Mouse (Mus musculus): Measurements from ENCODE around the gene Pde1a. TPM values are rescaled to one million over a fixed set of nuclear protein-coding genes. Genes with fewer than 3 reads are reported as not detected.

Pde1a gene
- polyA plus RNA-seq, 1 experiment from 2014 or later: 36.9 TPM

DNA sequence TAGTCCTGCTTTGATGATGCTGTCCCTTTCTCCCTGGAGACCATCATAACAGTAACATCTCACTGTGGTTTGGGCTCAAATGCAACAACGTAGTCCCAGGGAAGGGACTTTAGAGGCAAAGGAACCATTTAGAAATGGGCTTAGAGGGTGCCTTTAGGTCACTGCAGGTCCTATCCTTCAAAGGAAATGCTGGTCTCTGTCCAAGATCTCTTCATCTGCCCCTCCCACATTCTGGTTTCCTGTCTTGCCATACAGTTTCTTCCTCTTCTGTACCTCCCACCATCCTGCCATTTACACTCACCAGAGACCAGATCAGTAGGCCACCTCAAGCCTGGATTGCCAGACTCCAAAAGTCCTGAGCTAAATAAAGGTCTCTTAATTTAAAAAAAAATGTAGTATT, 150.3 kb downstream of the Pde1a start:
- H3K9me3 ChIP-seq (ENCODE audit: control insufficient read depth, low read length): no peaks in the 10 kb centered on the region
- no peak overlapping the region for H3K27ac ChIP-seq (replicated peaks in 1 of 2; ENCODE audit: control insufficient read depth in 1 of 2, insufficient read depth in 1 of 2, low read depth in 2 of 2, low read length in 2 of 2)
- no peak for ATAC-seq (ENCODE audit: insufficient number of reproducible peaks, insufficient read depth, low FRiP score, low read depth)
- no peaks in the 10 kb centered on the region for H3K27me3 ChIP-seq (ENCODE audit: control insufficient read depth, insufficient read depth, low read length)
- H3K36me3 ChIP-seq (ENCODE audit: control insufficient read depth, insufficient read depth, low read length): no peaks in the 10 kb centered on the region
- WGBS: 81% methylated on average over 1 of the region's 1 CpGs
- H3K4me1 ChIP-seq (ENCODE audit: control insufficient read depth in 2 of 2, insufficient read depth in 2 of 2, low read length in 2 of 2): peaks cover 2 to 8% of the 10 kb centered on the region in 2 experiments; a peak in 3 of 4 replicates
- H3K4me2 ChIP-seq (ENCODE audit: low read length): no peak overlapping the region
- no peak overlapping the region for H3K9ac ChIP-seq (ENCODE audit: low read length)
- no peak overlapping the region for H3K4me3 ChIP-seq (ENCODE audit: control insufficient read depth in 1 of 2, insufficient read depth in 1 of 2, low read depth in 1 of 2, low read length in 2 of 2)

DNA sequence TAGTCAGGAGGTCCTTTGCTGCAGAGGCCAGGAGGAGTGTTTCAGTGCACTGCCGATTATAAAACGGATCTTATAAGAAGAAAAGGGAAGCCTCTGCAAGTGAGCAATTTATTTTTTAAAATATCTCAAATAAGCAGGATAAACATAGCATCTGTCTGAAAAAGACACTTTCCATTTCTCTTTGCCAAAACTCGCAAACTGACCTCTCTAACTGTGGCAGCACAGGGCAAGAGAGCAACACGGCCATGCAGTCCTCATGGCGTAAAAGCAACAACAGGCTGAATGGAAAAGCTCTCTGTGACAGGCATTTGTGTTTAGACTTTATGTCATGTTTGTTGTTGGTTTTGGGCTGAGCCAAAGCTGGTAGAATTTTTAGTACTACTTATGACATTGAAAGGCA, 152.0 kb downstream of the Pde1a start:
- no peaks in the 10 kb centered on the region for H3K9me3 ChIP-seq (ENCODE audit: control insufficient read depth, low read length)
- peaks cover 2 to 8% of the 10 kb centered on the region in 2 experiments; a peak in 3 of 4 replicates for H3K4me1 ChIP-seq (ENCODE audit: control insufficient read depth in 2 of 2, insufficient read depth in 2 of 2, low read length in 2 of 2)
- peak overlapping the region; percentile 17; the same call in 1 of the 2 replicates for H3K4me2 ChIP-seq (ENCODE audit: low read length)
- H3K4me3 ChIP-seq (ENCODE audit: control insufficient read depth in 1 of 2, insufficient read depth in 1 of 2, low read depth in 1 of 2, low read length in 2 of 2): no peak overlapping the region
- no peak for ATAC-seq (ENCODE audit: insufficient number of reproducible peaks, insufficient read depth, low FRiP score, low read depth)
- no peaks in the 10 kb centered on the region for H3K27me3 ChIP-seq (ENCODE audit: control insufficient read depth, insufficient read depth, low read length)
- no peaks in the 10 kb centered on the region for H3K36me3 ChIP-seq (ENCODE audit: control insufficient read depth, insufficient read depth, low read length)
- no peak overlapping the region for H3K27ac ChIP-seq (replicated peaks in 1 of 2; ENCODE audit: control insufficient read depth in 1 of 2, insufficient read depth in 1 of 2, low read depth in 2 of 2, low read length in 2 of 2)
- H3K9ac ChIP-seq (ENCODE audit: low read length): no peak overlapping the region
- 29% methylated on average over 5 of the region's 5 CpGs for WGBS

DNA sequence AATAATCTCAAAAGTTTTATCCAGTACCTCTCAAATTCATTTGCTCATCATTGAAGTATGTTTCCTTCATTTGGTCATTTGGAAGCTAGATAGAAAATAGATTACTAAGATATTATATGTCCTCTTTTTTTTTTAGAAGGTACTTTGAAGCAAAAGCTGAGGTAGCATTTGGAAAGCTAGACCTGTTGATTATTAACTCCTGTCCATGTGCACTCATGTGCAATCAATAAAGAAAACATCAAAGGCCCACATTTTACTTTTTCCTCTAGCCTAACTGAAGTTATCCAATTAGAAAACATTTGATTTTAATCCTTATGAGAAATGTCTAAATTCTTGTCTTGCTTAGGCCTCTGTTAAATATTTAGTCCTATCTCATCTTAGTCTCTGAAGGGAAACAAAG, 153.3 kb downstream of the Pde1a start:
- H3K36me3 ChIP-seq (ENCODE audit: control insufficient read depth, insufficient read depth, low read length): no peaks in the 10 kb centered on the region
- no peak overlapping the region for H3K9ac ChIP-seq (ENCODE audit: low read length)
- no peak overlapping the region for H3K4me2 ChIP-seq (ENCODE audit: low read length)
- H3K9me3 ChIP-seq (ENCODE audit: control insufficient read depth, low read length): no peaks in the 10 kb centered on the region
- no peak overlapping the region for H3K4me3 ChIP-seq (ENCODE audit: control insufficient read depth in 1 of 2, insufficient read depth in 1 of 2, low read depth in 1 of 2, low read length in 2 of 2)
- no peak for ATAC-seq (ENCODE audit: insufficient number of reproducible peaks, insufficient read depth, low FRiP score, low read depth)
- H3K27ac ChIP-seq (replicated peaks in 1 of 2; ENCODE audit: control insufficient read depth in 1 of 2, insufficient read depth in 1 of 2, low read depth in 2 of 2, low read length in 2 of 2): no peak overlapping the region
- H3K4me1 ChIP-seq (ENCODE audit: control insufficient read depth in 2 of 2, insufficient read depth in 2 of 2, low read length in 2 of 2): peaks cover 2 to 8% of the 10 kb centered on the region in 2 experiments; a peak in 3 of 4 replicates
- no peaks in the 10 kb centered on the region for H3K27me3 ChIP-seq (ENCODE audit: control insufficient read depth, insufficient read depth, low read length)

DNA sequence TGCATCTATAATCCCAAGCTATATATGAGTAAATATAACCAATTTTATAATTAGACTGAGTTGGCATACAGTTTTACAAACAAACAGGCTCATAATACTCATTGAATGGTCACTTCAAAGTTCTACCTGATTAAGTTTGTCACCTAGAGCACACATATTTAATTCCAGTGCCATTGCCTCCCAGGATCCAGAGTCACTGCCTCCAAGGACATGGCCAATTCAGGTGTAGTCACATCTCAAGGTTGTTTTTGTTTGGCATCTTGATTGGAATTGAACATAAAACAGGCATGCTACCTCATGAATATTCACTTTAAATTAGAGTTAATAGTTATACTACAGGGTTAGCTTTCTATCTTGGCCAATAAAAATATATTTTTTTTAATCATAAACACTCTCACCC, 157.0 kb downstream of the Pde1a start:
- H3K4me2 ChIP-seq (ENCODE audit: low read length): no peak overlapping the region
- H3K27ac ChIP-seq (replicated peaks in 1 of 2; ENCODE audit: control insufficient read depth in 1 of 2, insufficient read depth in 1 of 2, low read depth in 2 of 2, low read length in 2 of 2): no peak overlapping the region
- H3K27me3 ChIP-seq (ENCODE audit: control insufficient read depth, insufficient read depth, low read length): no peaks in the 10 kb centered on the region
- H3K4me3 ChIP-seq (ENCODE audit: control insufficient read depth in 1 of 2, insufficient read depth in 1 of 2, low read depth in 1 of 2, low read length in 2 of 2): no peak overlapping the region
- ATAC-seq (ENCODE audit: insufficient number of reproducible peaks, insufficient read depth, low FRiP score, low read depth): no peak
- H3K4me1 ChIP-seq (ENCODE audit: control insufficient read depth in 2 of 2, insufficient read depth in 2 of 2, low read length in 2 of 2): peaks cover under 1 to 7% of the 10 kb centered on the region in 2 experiments; a peak in 3 of 4 replicates
- no peaks in the 10 kb centered on the region for H3K36me3 ChIP-seq (ENCODE audit: control insufficient read depth, insufficient read depth, low read length)
- no peaks in the 10 kb centered on the region for H3K9me3 ChIP-seq (ENCODE audit: control insufficient read depth, low read length)
- no peak overlapping the region for H3K9ac ChIP-seq (ENCODE audit: low read length)

DNA sequence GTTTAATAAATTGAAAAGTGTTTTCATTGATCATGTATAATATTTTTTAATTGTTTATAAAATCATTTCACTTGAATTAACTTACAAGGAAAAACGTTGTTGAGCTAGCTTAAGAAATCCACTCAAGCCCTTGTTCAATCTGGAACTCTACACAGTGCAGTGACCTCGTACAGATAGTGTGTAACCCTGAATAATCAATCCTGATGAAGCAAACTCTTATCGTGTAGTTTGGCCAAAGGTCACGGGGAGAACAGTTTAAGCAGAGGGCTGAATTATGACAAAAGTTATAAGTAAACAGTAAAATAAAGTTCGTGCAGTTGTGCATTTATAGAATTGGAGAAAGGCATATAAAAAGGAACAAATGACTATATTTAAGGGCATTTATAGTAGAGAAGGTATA, 159.7 kb downstream of the Pde1a start:
- peaks cover 4 to 20% of the 10 kb centered on the region in 2 experiments for H3K4me1 ChIP-seq (ENCODE audit: control insufficient read depth in 2 of 2, insufficient read depth in 2 of 2, low read length in 2 of 2)
- ATAC-seq (ENCODE audit: insufficient number of reproducible peaks, insufficient read depth, low FRiP score, low read depth): no peak

DNA sequence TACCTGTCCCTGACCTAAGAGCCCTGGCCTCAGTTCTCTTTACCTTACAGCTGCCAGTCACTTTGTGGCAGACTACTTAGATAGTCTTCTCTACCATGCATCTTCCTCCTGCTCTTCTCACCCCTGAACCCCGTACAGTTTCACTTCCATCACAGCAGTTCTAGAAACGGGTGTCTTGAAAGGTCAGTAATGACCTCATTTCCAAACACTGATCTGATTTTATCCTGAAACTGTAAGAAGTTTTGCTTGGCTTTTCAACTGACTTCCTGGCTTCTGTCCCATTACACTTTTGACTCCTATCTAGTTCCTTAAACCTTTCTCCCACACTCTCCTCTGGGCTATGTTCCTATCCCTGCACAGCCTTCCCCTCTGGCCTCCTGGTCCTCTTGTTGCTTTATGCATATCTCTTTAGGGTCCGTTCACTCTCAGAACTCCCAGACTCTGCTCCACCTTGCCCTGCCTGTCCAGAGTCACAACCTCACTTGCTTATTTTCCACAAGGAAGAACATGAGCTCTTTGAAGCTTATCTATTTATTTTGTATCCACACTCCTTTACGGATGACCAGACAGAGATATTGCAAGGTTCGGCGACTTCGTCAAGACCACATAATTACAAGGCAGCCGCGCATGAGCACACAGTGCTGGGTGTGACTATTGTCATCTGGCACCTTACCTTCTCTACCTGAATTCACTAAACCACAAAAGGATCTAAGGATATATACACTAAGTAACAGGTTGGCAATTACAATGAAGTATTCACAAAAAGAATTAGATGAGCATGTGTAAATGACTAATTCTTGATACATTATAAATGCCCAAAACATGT, 162.4 kb downstream of the Pde1a start:
- Histone ChIP-seq H3K4me2 (ENCODE audit: low read length) (no peak overlapping the region), H3K9ac (ENCODE audit: low read length) (no peak overlapping the region), H3K4me1 (ENCODE audit: control insufficient read depth in 2 of 2, insufficient read depth in 2 of 2, low read length in 2 of 2) (peaks cover 4 to 20% of the 10 kb centered on the region in 2 experiments), H3K27ac (replicated peaks in 1 of 2; ENCODE audit: control insufficient read depth in 1 of 2, insufficient read depth in 1 of 2, low read depth in 2 of 2, low read length in 2 of 2) (peak overlapping the region; percentile 38 to 44; a peak in 3 of 4 replicates), H3K4me3 (ENCODE audit: control insufficient read depth in 1 of 2, insufficient read depth in 1 of 2, low read depth in 1 of 2, low read length in 2 of 2) (no peak overlapping the region), H3K36me3 (ENCODE audit: control insufficient read depth, insufficient read depth, low read length) (no peaks in the 10 kb centered on the region), H3K9me3 (ENCODE audit: control insufficient read depth, low read length) (no peaks in the 10 kb centered on the region), H3K27me3 (ENCODE audit: control insufficient read depth, insufficient read depth, low read length) (no peaks in the 10 kb centered on the region)
- WGBS: 49% methylated on average over 9 of the region's 9 CpGs
- ATAC-seq (ENCODE audit: insufficient number of reproducible peaks, insufficient read depth, low FRiP score, low read depth): peak; percentile 54; the same call in 1 of the 2 replicates

More for the DNA sequence above, 159.7 kb downstream of the Pde1a start:
- Histone ChIP-seq H3K36me3 (ENCODE audit: control insufficient read depth, insufficient read depth, low read length) (no peaks in the 10 kb centered on the region), H3K4me3 (ENCODE audit: control insufficient read depth in 1 of 2, insufficient read depth in 1 of 2, low read depth in 1 of 2, low read length in 2 of 2) (no peak overlapping the region), H3K9ac (ENCODE audit: low read length) (no peak overlapping the region), H3K27ac (replicated peaks in 1 of 2; ENCODE audit: control insufficient read depth in 1 of 2, insufficient read depth in 1 of 2, low read depth in 2 of 2, low read length in 2 of 2) (no peak overlapping the region), H3K9me3 (ENCODE audit: control insufficient read depth, low read length) (no peaks in the 10 kb centered on the region), H3K27me3 (ENCODE audit: control insufficient read depth, insufficient read depth, low read length) (no peaks in the 10 kb centered on the region), H3K4me2 (ENCODE audit: low read length) (no peak overlapping the region)
- 53% methylated on average over 5 of the region's 5 CpGs for WGBS

DNA sequence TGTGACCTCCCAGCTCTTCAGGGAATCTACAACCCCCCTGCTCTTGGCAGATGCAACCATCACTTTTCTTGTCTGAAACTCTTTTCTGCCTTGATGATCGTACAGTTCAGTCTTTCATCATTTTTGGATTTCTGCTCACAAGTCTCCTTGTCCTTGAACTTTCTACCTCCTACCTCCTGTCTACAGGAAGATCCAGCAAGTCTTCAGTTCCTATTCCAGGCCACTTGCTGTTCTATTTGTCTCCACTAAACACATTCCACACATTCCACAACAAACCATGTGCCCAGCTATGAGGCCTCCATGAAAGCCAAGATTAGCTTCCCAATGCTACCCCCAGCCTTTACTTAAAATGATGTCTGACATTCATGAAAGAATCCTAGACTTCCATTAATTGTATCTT, 163.2 kb downstream of the Pde1a start:
- no peak overlapping the region for H3K9ac ChIP-seq (ENCODE audit: low read length)
- no peaks in the 10 kb centered on the region for H3K9me3 ChIP-seq (ENCODE audit: control insufficient read depth, low read length)
- H3K27me3 ChIP-seq (ENCODE audit: control insufficient read depth, insufficient read depth, low read length): no peaks in the 10 kb centered on the region
- H3K4me3 ChIP-seq (ENCODE audit: control insufficient read depth in 1 of 2, insufficient read depth in 1 of 2, low read depth in 1 of 2, low read length in 2 of 2): no peak overlapping the region
- no peak overlapping the region for H3K4me2 ChIP-seq (ENCODE audit: low read length)
- peak overlapping the region; percentile 34 to 38; a peak in 1 of 4 replicates for H3K27ac ChIP-seq (replicated peaks in 1 of 2; ENCODE audit: control insufficient read depth in 1 of 2, insufficient read depth in 1 of 2, low read depth in 2 of 2, low read length in 2 of 2)
- WGBS: 53% methylated on average over 1 of the region's 1 CpGs
- ATAC-seq (ENCODE audit: insufficient number of reproducible peaks, insufficient read depth, low FRiP score, low read depth): no peak
- H3K36me3 ChIP-seq (ENCODE audit: control insufficient read depth, insufficient read depth, low read length): no peaks in the 10 kb centered on the region
- H3K4me1 ChIP-seq (ENCODE audit: control insufficient read depth in 2 of 2, insufficient read depth in 2 of 2, low read length in 2 of 2): peaks cover 4 to 20% of the 10 kb centered on the region in 2 experiments

All from heart, embryonic 14.5 days (tissue).